Mouse (Mus musculus) thymus, adult 2 months (tissue): ENCODE measurements around the gene Naaladl2.

ENCODE experiments used
- CTCF ChIP-seq: fragments of 200-500 bp; IDR thresholded peaks from 2 replicates; pipeline ENCODE4 v1.5.1; 2012; ENCODE audit warnings: mild to moderate bottlenecking, control low read depth, low read length, moderate library complexity, borderline replicate concordance; ENCODE audit not compliant: control insufficient read depth, poor library complexity, insufficient read depth; ENCODE audit errors: extremely low read depth
- POLR2A ChIP-seq: fragments of 200-500 bp; IDR thresholded peaks from 2 replicates; pipeline ENCODE4 v1.6.1; 2012; ENCODE audit warnings: mild to moderate bottlenecking, low read length, control low read depth, moderate library complexity; ENCODE audit not compliant: control insufficient read depth, poor library complexity, insufficient read depth; ENCODE audit errors: extremely low read depth

DNA sequence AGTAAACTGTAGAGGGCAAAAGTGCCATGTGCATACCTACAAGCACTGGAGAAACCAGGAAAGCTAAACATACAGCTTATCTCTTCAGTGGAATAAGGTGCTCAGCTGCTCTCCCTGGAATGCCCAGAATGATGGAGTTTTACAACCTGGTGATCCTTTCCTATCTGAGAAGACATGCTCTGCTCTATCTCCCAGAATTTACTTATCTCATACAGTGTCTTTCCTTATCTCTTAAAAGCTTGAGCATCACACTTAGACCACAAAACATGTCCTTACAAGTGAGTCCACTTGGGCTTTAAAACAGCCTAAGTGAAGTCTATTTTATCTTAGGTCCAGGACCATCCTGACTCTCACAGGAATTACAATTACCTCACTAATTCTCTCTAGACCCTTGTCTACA, 1095.8 kb downstream of the Naaladl2 start:
- TF ChIP-seq CTCF (no peak), POLR2A (no peak)
